Mouse (Mus musculus) kidney, postnatal 4 days (tissue): ENCODE data around the gene Car2.

Experiments used
- DNase-seq, 2 experiments: peaks; one replicate each; pipeline ENCODE4 v3.0.0; 2021; ENCODE audit warnings: mixed read lengths in 2 of 2

Car2 gene

GRCm38 (mm10) chr3:14948067-14948800, 62.2 kb downstream of the Car2 start:
- DNase-seq: no peak

- no peak for DNase-seq
These were observed 64.0 kb downstream of the Car2 start for GRCm38 (mm10) chr3:14950031-14950430.
